Mouse (Mus musculus): ENCODE measurements around the gene Slc17a8.

GRCm38 (mm10) chr10:89637001-89637400 lies 15.9 kb upstream of the Slc17a8 start:
- TF ChIP-seq CTCF (IDR thresholded peaks at IDR 0.05; ENCODE audit: insufficient read depth, low read length): no peak
- TF ChIP-seq POLR2A (IDR thresholded peaks at IDR 0.05; ENCODE audit: borderline replicate concordance, extremely low read depth, low read depth, low read length): no peak

Data from lung, adult 2 months (tissue).